Mouse (Mus musculus) spleen, embryonic (tissue): ENCODE measurements around the gene Ptgfr.

Experiments
- CTCF ChIA-PET: fragments of 350-600 bp; sonication (Branson Sonifier 250); formaldehyde crosslinking; loops from one replicate; lab custom pipeline; 2022; lab: Charles Lee

Ptgfr gene

DNA sequence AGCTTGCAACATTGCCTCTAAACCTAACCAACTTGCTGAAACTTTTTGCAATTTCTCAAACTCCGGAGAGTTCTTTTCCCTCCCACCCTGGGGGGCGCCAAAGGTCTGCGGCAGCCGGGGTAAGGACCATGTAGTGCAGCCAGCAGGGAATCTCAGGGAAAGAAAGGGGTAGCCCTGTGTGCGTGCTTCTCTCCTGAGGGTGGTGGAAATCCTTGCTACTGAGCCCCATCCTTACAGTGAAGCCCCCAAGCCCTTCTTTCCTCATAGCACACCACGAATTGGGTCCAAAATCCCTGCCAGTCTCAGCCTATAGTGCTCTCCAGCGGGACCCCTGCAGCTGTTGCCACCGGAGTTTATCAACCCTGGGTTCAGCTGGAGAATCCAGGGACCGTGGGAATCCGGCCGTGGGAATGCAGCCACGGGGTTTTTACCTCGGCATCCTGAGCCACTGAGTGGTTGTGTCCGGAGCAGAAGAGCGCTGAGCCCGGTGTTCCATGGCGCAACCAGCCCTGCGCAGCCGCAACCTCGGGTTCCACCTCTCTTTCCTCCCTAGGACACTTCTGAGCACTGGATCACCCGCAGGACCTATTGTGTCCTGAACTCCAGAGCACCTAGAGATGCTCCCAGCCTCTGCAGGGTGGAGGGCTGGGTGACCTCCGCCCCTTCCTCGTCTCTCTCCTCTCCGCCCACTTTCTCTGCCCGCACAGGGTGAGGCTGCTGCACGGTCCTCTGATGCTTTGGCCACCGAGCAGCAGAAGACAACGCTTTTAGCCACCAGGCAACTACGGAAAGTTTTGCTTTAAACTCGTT is at the start of gene Ptgfr:
TSS of gene Ptgfr (minus strand) at position 760 of the 810 bp plus-strand sequence.
- CTCF ChIA-PET = no interaction called here

GRCm38 (mm10) chr3:151883881-151884280 is 46.5 kb upstream of the Ptgfr start:
- CTCF ChIA-PET = no interaction called here

DNA sequence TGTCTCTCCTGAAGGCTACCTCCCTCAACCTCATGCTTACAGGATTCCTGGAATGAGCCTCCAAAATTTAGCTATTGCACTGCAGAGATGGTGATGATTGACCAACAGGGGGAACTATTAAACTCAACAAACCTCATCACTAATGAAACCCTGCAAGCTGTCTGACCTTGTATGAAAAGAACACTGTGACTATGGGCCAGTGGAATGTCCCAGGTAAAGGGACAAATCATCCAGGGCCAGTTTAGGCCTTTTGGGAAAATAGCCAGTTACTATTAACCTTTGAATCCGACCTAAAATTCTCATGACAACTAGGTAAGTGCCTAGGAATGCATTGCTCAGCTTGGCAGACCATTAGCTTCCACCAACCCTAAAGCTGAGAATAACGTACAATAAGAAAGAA is 42.6 kb upstream of the Ptgfr start:
- CTCF ChIA-PET = interaction anchor here (0.6 kb wide), 1 partner anchor 1634 kb away, joined by 7 read pairs; no protein-coding TSS in a partner anchor

- CTCF ChIA-PET = no interaction called here
These were observed 31.5 kb upstream of the Ptgfr start for GRCm38 (mm10) chr3:151868970-151869369.

GRCm38 (mm10) chr3:151851344-151851743 is 13.9 kb upstream of the Ptgfr start:
- CTCF ChIA-PET = no interaction called here

- CTCF ChIA-PET = no interaction called here
These were observed 13.2 kb upstream of the Ptgfr start for GRCm38 (mm10) chr3:151850621-151851020.

DNA sequence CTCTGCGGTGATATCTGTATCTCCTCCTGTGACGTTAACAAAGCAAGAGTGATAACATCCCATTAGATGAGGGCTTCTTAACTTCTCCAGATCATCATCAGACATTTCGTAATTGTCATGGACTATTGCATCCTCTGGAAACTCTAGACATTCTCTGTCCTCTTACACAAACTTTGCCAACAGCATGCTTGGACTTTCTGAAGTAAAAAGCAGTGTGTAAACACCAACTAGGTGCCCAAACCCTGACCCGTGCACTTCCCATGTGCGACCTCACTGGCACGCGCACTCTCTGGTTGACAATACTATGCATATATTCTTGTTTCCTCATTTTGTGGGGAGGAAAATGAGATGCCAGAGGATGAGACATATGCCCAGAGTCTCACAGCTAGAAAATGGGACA is 8.9 kb upstream of the Ptgfr start:
- CTCF ChIA-PET = no interaction called here

- CTCF ChIA-PET = no interaction called here
These were observed 7.1 kb upstream of the Ptgfr start for GRCm38 (mm10) chr3:151844361-151845154.

GRCm38 (mm10) chr3:151840688-151841087 is 3.3 kb upstream of the Ptgfr start:
- CTCF ChIA-PET = no interaction called here

DNA sequence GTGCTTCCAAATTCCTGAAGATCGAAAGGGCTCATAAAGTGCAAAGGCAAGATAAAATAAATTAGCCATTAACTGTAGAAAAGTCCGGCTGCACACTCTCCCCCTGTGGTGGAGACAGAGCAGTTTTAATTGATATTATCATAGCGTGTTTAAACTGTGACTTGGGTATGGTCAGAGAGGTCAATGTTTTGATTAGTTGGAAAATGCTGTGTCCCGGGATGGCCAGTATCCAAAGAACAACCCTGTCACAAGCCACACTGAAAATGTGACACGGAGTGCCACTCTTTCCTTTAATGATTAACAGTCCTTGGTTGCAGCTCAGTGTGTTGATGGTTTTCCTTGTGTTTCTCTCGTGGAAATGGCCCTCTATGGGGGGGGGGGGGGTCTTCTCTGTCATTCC is 942 bp upstream of the Ptgfr start:
- CTCF ChIA-PET = no interaction called here

DNA sequence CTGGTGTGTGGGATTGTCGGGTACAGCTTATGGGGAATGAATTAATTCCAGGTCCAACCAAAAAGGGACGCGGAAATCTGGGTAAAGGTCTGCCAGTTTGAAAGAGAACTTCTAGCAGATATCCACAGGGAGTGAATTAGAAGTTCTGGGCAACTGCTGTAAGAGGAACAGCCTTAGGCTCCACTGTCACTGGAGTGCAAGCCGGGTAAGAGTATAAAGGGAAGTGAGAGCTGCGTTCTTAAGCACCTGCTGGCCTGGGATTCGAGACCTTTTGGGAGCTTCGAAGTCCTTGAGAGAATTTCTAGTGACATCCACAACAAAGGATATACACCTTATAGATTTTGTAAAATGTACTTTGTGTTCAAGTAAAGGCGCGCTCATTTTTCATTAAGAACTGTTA is 319 bp upstream of the Ptgfr start:
- CTCF ChIA-PET = no interaction called here

DNA sequence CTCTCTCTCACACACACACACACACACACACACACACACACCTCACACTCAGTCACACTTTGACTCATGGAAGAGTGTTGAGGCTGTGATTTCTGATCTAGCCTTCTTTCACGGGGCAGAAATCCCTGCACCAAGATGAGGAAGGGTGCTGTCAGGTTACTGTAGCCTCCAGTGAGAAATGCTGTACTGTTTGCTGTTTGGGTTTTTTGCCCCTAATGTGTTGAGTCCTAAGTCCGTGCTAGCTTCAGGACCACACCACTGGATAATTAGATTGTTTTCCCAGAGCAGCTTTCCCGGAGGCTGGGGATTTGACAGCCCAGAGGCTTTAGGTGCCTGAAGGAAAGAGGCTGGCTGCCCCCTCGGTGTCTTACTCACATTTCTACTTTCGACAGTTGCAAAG is 979 bp downstream of the Ptgfr start:
- CTCF ChIA-PET = no interaction called here

DNA sequence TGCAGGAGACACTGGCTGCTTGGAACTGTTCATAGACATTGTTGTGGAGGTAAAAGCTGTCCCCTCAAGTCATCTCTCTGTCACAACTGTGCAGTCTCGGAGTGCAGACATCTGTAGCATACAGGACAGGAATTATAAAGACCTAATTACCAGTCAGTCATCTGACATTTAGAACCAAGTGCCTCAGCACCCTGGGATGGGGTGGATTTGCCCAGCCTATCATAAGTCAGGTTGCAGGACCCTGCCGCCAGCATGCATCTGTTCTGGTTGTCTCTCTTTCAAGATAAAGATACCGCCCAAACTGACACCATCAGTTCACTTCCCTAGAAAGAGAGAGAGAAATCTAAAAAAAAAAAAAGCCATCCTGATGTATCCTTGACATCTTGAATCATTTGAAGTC is 1.6 kb downstream of the Ptgfr start:
- CTCF ChIA-PET = no interaction called here

DNA sequence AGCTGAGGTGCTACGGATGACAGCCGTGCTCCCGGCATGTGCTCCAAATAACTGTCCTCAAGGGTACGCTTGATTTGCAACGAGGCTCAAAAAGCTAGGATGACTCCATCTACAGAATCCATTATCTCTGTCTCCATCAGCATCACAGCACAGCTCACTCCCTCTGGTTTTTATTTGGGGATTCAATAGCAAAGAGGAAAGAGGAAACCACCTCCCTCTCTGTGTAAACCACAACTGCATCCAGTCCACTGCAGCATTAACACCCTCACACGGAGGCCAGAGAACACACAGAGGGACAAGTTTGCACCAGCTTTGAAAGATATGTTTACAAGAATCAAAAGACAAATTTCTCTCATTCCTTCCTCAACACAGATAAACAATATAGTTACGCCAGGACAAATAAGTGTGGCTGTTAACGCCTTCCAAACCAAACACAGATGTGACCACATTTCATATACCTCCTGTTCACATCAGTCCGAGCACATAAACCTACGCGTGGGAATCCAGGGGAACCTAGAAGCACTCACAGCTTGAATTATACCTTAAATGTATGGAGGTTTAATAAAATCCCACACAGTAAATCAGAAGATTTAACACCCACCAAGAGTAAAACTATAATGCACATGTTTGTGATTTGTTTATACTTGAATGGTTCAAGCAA is 9.3 kb downstream of the Ptgfr start:
- CTCF ChIA-PET = no interaction called here

GRCm38 (mm10) chr3:151819811-151820210 is 17.6 kb downstream of the Ptgfr start:
- CTCF ChIA-PET = no interaction called here

GRCm38 (mm10) chr3:151818265-151818664 is 19.2 kb downstream of the Ptgfr start:
- CTCF ChIA-PET = no interaction called here

GRCm38 (mm10) chr3:151808613-151809012 is 28.8 kb downstream of the Ptgfr start:
- CTCF ChIA-PET = no interaction called here

- CTCF ChIA-PET = no interaction called here
These were observed 48.8 kb downstream of the Ptgfr start for GRCm38 (mm10) chr3:151788622-151789021.

DNA sequence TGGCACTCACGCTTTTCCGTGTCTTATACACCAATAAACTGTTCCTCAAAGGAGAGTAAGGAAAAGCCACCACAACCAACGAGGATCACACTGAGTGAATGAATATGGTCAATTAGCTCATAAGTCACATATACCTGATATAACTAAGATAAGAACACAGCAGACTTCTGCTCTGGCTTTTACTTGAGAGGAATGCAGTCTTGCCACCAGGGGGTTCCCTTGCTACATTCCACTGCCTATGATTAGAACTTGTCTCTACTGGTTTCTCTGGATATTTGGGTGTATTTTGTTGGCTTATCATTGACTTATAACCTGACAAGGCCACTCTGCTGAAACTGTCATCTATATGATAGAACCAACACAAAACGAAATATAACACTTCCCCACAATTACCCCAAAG is 62.3 kb downstream of the Ptgfr start:
- CTCF ChIA-PET = no interaction called here

GRCm38 (mm10) chr3:151771074-151771473 is 66.4 kb downstream of the Ptgfr start:
- CTCF ChIA-PET = interaction anchor here (0.7 kb wide), 1 partner anchor 93 kb away, joined by 3 read pairs; no protein-coding TSS in a partner anchor

DNA sequence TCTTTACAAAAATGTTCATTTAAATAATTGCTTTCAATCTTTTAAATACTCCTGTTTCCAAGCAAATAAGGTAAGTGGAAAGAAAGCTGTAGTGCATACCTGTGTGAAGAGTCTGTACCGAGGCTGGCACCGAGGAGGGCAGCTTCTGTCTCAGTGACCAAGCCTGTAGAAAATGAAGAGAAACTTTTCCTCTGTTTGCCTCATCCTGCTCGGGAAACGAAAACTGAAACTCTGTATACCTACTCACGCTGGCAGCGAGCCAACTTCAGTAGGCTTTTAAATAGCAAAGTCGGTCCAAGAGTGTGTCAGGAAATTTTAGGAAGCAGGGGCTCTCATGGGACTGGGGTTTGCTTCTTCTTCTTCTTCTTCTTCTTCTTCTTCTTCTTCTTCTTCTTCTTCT is 87.7 kb downstream of the Ptgfr start, which contains the start of gene Ifi44:
TSS of gene Ifi44 (minus strand) at position 224 of the 400 bp plus-strand sequence.
- CTCF ChIA-PET = no interaction called here

- CTCF ChIA-PET = no interaction called here
These were observed 88.9 kb downstream of the Ptgfr start for GRCm38 (mm10) chr3:151748514-151748913.
